ENCODE assay signal across 11 mouse cellular contexts in genomic region chr1:33906216-33906615, GRCm38 (mm10). TPM values are rescaled to one million over a fixed set of nuclear protein-coding genes. Genes with fewer than 3 reads are reported as not detected.
DNase-seq lines count a peak whose midpoint lies in the region; ATAC-seq and TF ChIP-seq lines count a peak whose summit lies in the region.
"Had no signal": no experiment of that assay in that cellular context is flagged by ENCODE, and none has a peak within 500 bp of the region (broad histone marks: within the 10 kb centered on the region; RNA-seq: fewer than 3 reads in every experiment).

No protein-coding gene starts in this region.

- no peaks in the 10 kb centered on the region for H3K36me3 ChIP-seq in heart, embryonic 12.5 days
- H3K36me3 ChIP-seq in E14TG2a.4 (ENCODE audit: insufficient read depth, low read length): 0 out of 2 replicates have a peak, but pooled peaks cover 3% of the 10 kb centered on the region
- no peaks in the 10 kb centered on the region for H3K36me3 ChIP-seq in liver, embryonic 15.5 days (replicated peaks)

- H3K4me2 ChIP-seq in heart, embryonic 12.5 days: peak overlapping the region; percentile 11; the same call in 1 of the 2 replicates
- peak overlapping the region; percentile 6 for H3K4me2 ChIP-seq in liver, embryonic 15.5 days

- 34% methylated on average over 10 of the region's 10 CpGs for WGBS in heart, embryonic 12.5 days
- WGBS in liver, embryonic 15.5 days (ENCODE audit: insufficient replicate concordance): 26% methylated on average over 10 of the region's 10 CpGs

- peaks cover 20% of the 10 kb centered on the region for H3K4me1 ChIP-seq in heart, embryonic 12.5 days (replicated peaks)
- H3K4me1 ChIP-seq in E14TG2a.4 (replicated peaks; ENCODE audit: low read depth, low read length): peaks cover 58% of the 10 kb centered on the region
- H3K4me1 ChIP-seq in liver, embryonic 15.5 days (replicated peaks): peaks cover 3% of the 10 kb centered on the region; the same call in 1 of the 2 replicates

- no peak for ATAC-seq in heart, embryonic 12.5 days (ENCODE audit: insufficient number of reproducible peaks, low FRiP score)
- no peak for ATAC-seq in liver, embryonic 15.5 days (ENCODE audit: insufficient read depth)

- intact Hi-C loops in heart, postnatal 14 days (cut with DNase I): loop anchor here (5.0 kb wide), 2 partner anchors 41 to 56 kb away; no protein-coding TSS in a partner anchor
- intact Hi-C loops in gastrocnemius, postnatal 14 days (cut with DNase I; ENCODE audit: low total_unique reads): no loop called here

- no peak overlapping the region for H3K27ac ChIP-seq in heart, embryonic 12.5 days (ENCODE audit: poor library complexity, severe bottlenecking)
- no peak overlapping the region for H3K27ac ChIP-seq in liver, embryonic 15.5 days (replicated peaks)

- H3K9me3 ChIP-seq in heart, embryonic 12.5 days (replicated peaks): no peaks in the 10 kb centered on the region
- H3K9me3 ChIP-seq in E14TG2a.4 (ENCODE audit: low read length): peaks cover 4% of the 10 kb centered on the region; the same call in 1 of the 2 replicates
- H3K9me3 ChIP-seq in liver, embryonic 15.5 days (replicated peaks): no peaks in the 10 kb centered on the region

- no peak for DNase-seq in heart, postnatal 14 days
- peak; percentile 22 to 42 for DNase-seq in cerebellum, postnatal 14 days
- DNase-seq in gastrocnemius, postnatal 14 days: no peak
- DNase-seq in thymus, adult 18-20 months: no peak
- DNase-seq in layer of hippocampus, postnatal 25 days (ENCODE audit: extremely low spot score in 1 of 2, low spot score in 1 of 2): no peak
- DNase-seq: kidney, adult 8-10 months; lung, postnatal 14 days; thymus, adult 2 months had no signal

- H3K9ac ChIP-seq in heart, embryonic 12.5 days: no peak overlapping the region
- no peak overlapping the region for H3K9ac ChIP-seq in liver, embryonic 15.5 days

- TF ChIP-seq CTCF in E14TG2a.4 (conservative IDR thresholded peaks at IDR 0.05; ENCODE audit: low read length): no peak

- no peak overlapping the region for H3K4me3 ChIP-seq in heart, embryonic 12.5 days
- 0 out of 2 replicates have a peak overlapping the region, but pooled peaks have one; percentile 17 for H3K4me3 ChIP-seq in E14TG2a.4 (replicated peaks; ENCODE audit: low read length)
- no peak overlapping the region for H3K4me3 ChIP-seq in liver, embryonic 15.5 days (replicated peaks)

- H3K27me3 ChIP-seq in heart, embryonic 12.5 days (replicated peaks): peaks cover 16% of the 10 kb centered on the region
- H3K27me3 ChIP-seq in E14TG2a.4 (ENCODE audit: insufficient read depth, low read length): peaks cover 34% of the 10 kb centered on the region
- H3K27me3 ChIP-seq in liver, embryonic 15.5 days: peaks cover 82% of the 10 kb centered on the region

RNA-seq across cellular contexts. Expression of gene Bend6, which starts 1.4 kb away (rescaled TPM):
- polyA plus RNA-seq in heart, embryonic 12.5 days (2016; fragmentation: Nextera tagmentation; extraction: Ambion mirVana): 5.6 and 5.9 TPM in 2 replicates
- 1 to 10 TPM; 2.2 to 2.7 TPM for total RNA-seq in heart, postnatal 14 days (2021)
- polyA plus RNA-seq in liver, embryonic 15.5 days (2015; fragmentation: Nextera tagmentation; extraction: Ambion mirVana): 0.41 and 0.50 TPM in 2 replicates
- 1 to 10 TPM in 1 of 2 experiments, under 1 TPM in 1; 0.60 to 1.1 TPM for total RNA-seq in gastrocnemius, postnatal 14 days (2021)
- 10 to 100 TPM; 68.7 to 72.5 TPM for total RNA-seq in layer of hippocampus, postnatal 25 days (2021)

RNA-seq across cellular contexts. Expression of gene Dst, which starts 1.8 kb away (rescaled TPM):
- 28.4 TPM in 2 replicates for polyA plus RNA-seq in heart, embryonic 12.5 days (2016; fragmentation: Nextera tagmentation; extraction: Ambion mirVana)
- total RNA-seq in heart, postnatal 14 days (2021): 100 to 1,000 TPM; 317 TPM
- 5.9 and 6.9 TPM in 2 replicates for polyA plus RNA-seq in liver, embryonic 15.5 days (2015; fragmentation: Nextera tagmentation; extraction: Ambion mirVana)
- 100 to 1,000 TPM; 121 to 150 TPM for total RNA-seq in gastrocnemius, postnatal 14 days (2021)
- 100 to 1,000 TPM; 186 to 223 TPM for total RNA-seq in layer of hippocampus, postnatal 25 days (2021)

Comparison
In these comparisons a context has a peak if more than half of its experiments do, and no peak if none do; other contexts are left out.
1. DNase-seq: peak in cerebellum, postnatal 14 days (2 of 2); none in heart, postnatal 14 days (0 of 2), gastrocnemius, postnatal 14 days (single experiment), thymus, adult 18-20 months (0 of 2) and layer of hippocampus, postnatal 25 days (0 of 2).
2. RNA of gene Bend6, which starts 1.4 kb away (total RNA-seq): 68.7 to 72.5 TPM in layer of hippocampus, postnatal 25 days; 2.2 to 2.7 TPM in heart, postnatal 14 days and 0.60 to 1.1 TPM in gastrocnemius, postnatal 14 days; every median in the first group is over 10 times any median in the second.